Mouse (Mus musculus) inflammation-experienced regulatory T-cells (primary cell): ENCODE measurements around the gene Gipc3. TPM values are rescaled to one million over a fixed set of nuclear protein-coding genes. Genes with fewer than 3 reads are reported as not detected.

Source experiments
- polyA plus RNA-seq, 2 experiments: library from polyadenylated mRNA; unstranded; fragments of 100-300 nt; shearing (Covaris generic); gene quantifications; one replicate each; pipeline ENCODE4 v1.2.1; 2017

Gipc3 gene
- under 1 TPM in 1 of 2 experiments, not detected in 1; 0.49 TPM for polyA plus RNA-seq

GRCm38 (mm10) chr10:81342686-81343505 lies at the start of gene Gipc3:
TSS of gene Gipc3 (minus strand) at chr10:81343266.

GRCm38 (mm10) chr10:81392781-81393185 lies 49.7 kb upstream of the Gipc3 start, which contains the start of gene Smim24:
TSS of gene Smim24 (plus strand) at chr10:81393051.

GRCm38 (mm10) chr10:81388505-81389055 lies 45.5 kb upstream of the Gipc3 start, which contains the start of gene Gm48552:
TSS of gene Gm48552 (plus strand) at chr10:81389005.

GRCm38 (mm10) chr10:81383802-81384604 lies 40.9 kb upstream of the Gipc3 start, which contains the start of the genes Dohh and Gm48551:
TSS of gene Dohh (plus strand) at chr10:81384428.
TSS of gene Gm48551 (plus strand) at chr10:81384466.

GRCm38 (mm10) chr10:81377793-81378552 lies 34.9 kb upstream of the Gipc3 start, which contains the start of gene Fzr1:
TSS of gene Fzr1 (minus strand) at chr10:81378516.

GRCm38 (mm10) chr10:81365672-81366476 lies 22.8 kb upstream of the Gipc3 start, which contains the start of gene 4930404N11Rik:
TSS of gene 4930404N11Rik (minus strand) at chr10:81365816.

GRCm38 (mm10) chr10:81356991-81357844 lies 14.2 kb upstream of the Gipc3 start, which contains the start of gene Mfsd12:
TSS of gene Mfsd12 (plus strand) at chr10:81357491.

GRCm38 (mm10) chr10:81350351-81351063 lies 7.4 kb upstream of the Gipc3 start, which contains the start of gene Hmg20b:
TSS of gene Hmg20b (minus strand) at chr10:81350480.

GRCm38 (mm10) chr10:81328386-81328785 lies 14.7 kb downstream of the Gipc3 start, which contains the start of gene Tbxa2r:
TSS of gene Tbxa2r (plus strand) at chr10:81328731.

GRCm38 (mm10) chr10:81320550-81321347 lies 22.3 kb downstream of the Gipc3 start, which contains the start of gene Cactin:
TSS of gene Cactin (plus strand) at chr10:81321103.

GRCm38 (mm10) chr10:81292554-81293333 lies 50.3 kb downstream of the Gipc3 start, which contains the start of gene Pip5k1c:
TSS of gene Pip5k1c (plus strand) at chr10:81292963.

GRCm38 (mm10) chr10:81291511-81292104 lies 51.5 kb downstream of the Gipc3 start, which contains the start of gene Tjp3:
TSS of gene Tjp3 (minus strand) at chr10:81291581.

Other genes starting within 250 kb of the Gipc3 start
- 1 to 10 TPM in 1 of 2 experiments, not detected in 1; 3.7 TPM for gene Creb3l3, start 244.4 kb downstream of the Gipc3 start, polyA plus RNA-seq
- 100 to 1,000 TPM; 173 to 181 TPM for gene Map2k2, start 237.4 kb downstream of the Gipc3 start, polyA plus RNA-seq
- gene Zbtb7a, start 208.0 kb downstream of the Gipc3 start, polyA plus RNA-seq = 10 to 100 TPM; 80.7 to 89.3 TPM
- gene Pias4, start 175.3 kb downstream of the Gipc3 start, polyA plus RNA-seq = 10 to 100 TPM; 47.9 to 52.2 TPM
- 100 to 1,000 TPM; 560 to 709 TPM for gene Eef2, start 166.6 kb downstream of the Gipc3 start, polyA plus RNA-seq
- 100 to 1,000 TPM in 1 of 2 experiments, 10 to 100 TPM in 1; 79.0 to 108 TPM for gene Dapk3, start 160.3 kb downstream of the Gipc3 start, polyA plus RNA-seq
- gene 4930442H23Rik, start 159.4 kb downstream of the Gipc3 start, polyA plus RNA-seq = under 1 TPM in 1 of 2 experiments, not detected in 1; 0.19 TPM
- 1 to 10 TPM in 1 of 2 experiments, under 1 TPM in 1; 0.34 to 3.1 TPM for gene Nmrk2, start 141.2 kb downstream of the Gipc3 start, polyA plus RNA-seq
- gene Atcay, start 112.4 kb downstream of the Gipc3 start, polyA plus RNA-seq = 1 to 10 TPM; 1.6 to 5.6 TPM
- gene Zfr2, start 110.1 kb downstream of the Gipc3 start, polyA plus RNA-seq = 1 to 10 TPM; 7.6 TPM
- 100 to 1,000 TPM in 1 of 2 experiments, 10 to 100 TPM in 1; 57.1 to 143 TPM for gene Matk, start 90.3 kb downstream of the Gipc3 start, polyA plus RNA-seq
- gene Mrpl54, start 76.3 kb downstream of the Gipc3 start, polyA plus RNA-seq = 10 to 100 TPM; 81.0 to 96.1 TPM
- gene Apba3, start 76.3 kb downstream of the Gipc3 start, polyA plus RNA-seq = 10 to 100 TPM; 42.7 to 44.7 TPM
- gene Tjp3, start 51.7 kb downstream of the Gipc3 start, polyA plus RNA-seq = 10 to 100 TPM; 19.3 to 24.9 TPM
- 10 to 100 TPM; 83.6 to 95.1 TPM for gene Pip5k1c, start 50.3 kb downstream of the Gipc3 start, polyA plus RNA-seq
- gene Cactin, start 22.2 kb downstream of the Gipc3 start, polyA plus RNA-seq = 10 to 100 TPM; 61.4 to 82.7 TPM
- 10 to 100 TPM; 63.1 to 66.4 TPM for gene Tbxa2r, start 14.5 kb downstream of the Gipc3 start, polyA plus RNA-seq
- gene Hmg20b, start 7.2 kb upstream of the Gipc3 start, polyA plus RNA-seq = 10 to 100 TPM; 35.3 to 47.8 TPM
- 1 to 10 TPM; 4.9 to 7.1 TPM for gene Mfsd12, start 14.2 kb upstream of the Gipc3 start, polyA plus RNA-seq
- gene 4930404N11Rik, start 22.6 kb upstream of the Gipc3 start, polyA plus RNA-seq = 1 to 10 TPM; 1.7 to 4.3 TPM
- 10 to 100 TPM; 62.2 to 65.0 TPM for gene Fzr1, start 35.2 kb upstream of the Gipc3 start, polyA plus RNA-seq
- 10 to 100 TPM; 30.8 to 32.1 TPM for gene Dohh, start 41.2 kb upstream of the Gipc3 start, polyA plus RNA-seq
- gene Gm48551, start 41.2 kb upstream of the Gipc3 start, polyA plus RNA-seq = 1 to 10 TPM; 2.6 to 5.0 TPM
- 1 to 10 TPM in 1 of 2 experiments, under 1 TPM in 1; 0.57 to 1.1 TPM for gene Gm48552, start 45.7 kb upstream of the Gipc3 start, polyA plus RNA-seq
- 1 to 10 TPM in 1 of 2 experiments, not detected in 1; 5.5 TPM for gene Smim24, start 49.8 kb upstream of the Gipc3 start, polyA plus RNA-seq
- 10 to 100 TPM; 20.7 to 22.4 TPM for gene Nfic, start 112.4 kb upstream of the Gipc3 start, polyA plus RNA-seq
- under 1 TPM; 0.24 to 0.31 TPM for gene Celf5, start 139.4 kb upstream of the Gipc3 start, polyA plus RNA-seq
- 100 to 1,000 TPM in 1 of 2 experiments, 10 to 100 TPM in 1; 98.8 to 103 TPM for gene Ncln, start 153.1 kb upstream of the Gipc3 start, polyA plus RNA-seq
- gene S1pr4, start 156.9 kb upstream of the Gipc3 start, polyA plus RNA-seq = 10 to 100 TPM; 59.0 to 73.6 TPM
- gene Gna15, start 181.0 kb upstream of the Gipc3 start, polyA plus RNA-seq = 10 to 100 TPM; 29.0 to 32.4 TPM
- gene Gna11, start 201.9 kb upstream of the Gipc3 start, polyA plus RNA-seq = 10 to 100 TPM; 15.9 to 26.6 TPM
- 1,000 to 10,000 TPM; 1,037 to 1,181 TPM for gene Aes, start 216.2 kb upstream of the Gipc3 start, polyA plus RNA-seq
- 1 to 10 TPM; 2.8 to 5.1 TPM for gene Tle2, start 231.3 kb upstream of the Gipc3 start, polyA plus RNA-seq